Mouse (Mus musculus) lung, postnatal 25 days (tissue): Measurements from ENCODE around the gene Map1b.

Source experiments
- DNase-seq: peaks from one replicate; pipeline ENCODE4 v3.0.0; 2022; ENCODE audit warnings: low spot score

The Map1b gene

GRCm38 (mm10) chr13:99447403-99448199 lies 68.7 kb downstream of the Map1b start:
- DNase-seq = no peak

- DNase-seq = no peak
Observed at GRCm38 (mm10) chr13:99447002-99447401, 69.3 kb downstream of the Map1b start.

- peak; percentile 15 for DNase-seq
Observed at GRCm38 (mm10) chr13:99444880-99445279, 71.5 kb downstream of the Map1b start.

- no peak for DNase-seq
Observed at GRCm38 (mm10) chr13:99444431-99444871, 71.9 kb downstream of the Map1b start.

- no peak for DNase-seq
Observed at GRCm38 (mm10) chr13:99443484-99444175, 72.7 kb downstream of the Map1b start.

- no peak for DNase-seq
Observed at GRCm38 (mm10) chr13:99442434-99443249, 73.7 kb downstream of the Map1b start.

GRCm38 (mm10) chr13:99441700-99442433 lies 74.5 kb downstream of the Map1b start:
- no peak for DNase-seq

GRCm38 (mm10) chr13:99440228-99440627 lies 76.1 kb downstream of the Map1b start:
- no peak for DNase-seq

GRCm38 (mm10) chr13:99439357-99439756 lies 77.0 kb downstream of the Map1b start:
- no peak for DNase-seq

GRCm38 (mm10) chr13:99437051-99437450 lies 79.3 kb downstream of the Map1b start:
- no peak for DNase-seq

- no peak for DNase-seq
Observed at GRCm38 (mm10) chr13:99434494-99434893, 81.8 kb downstream of the Map1b start.

- DNase-seq = no peak
Observed at GRCm38 (mm10) chr13:99433068-99434008, 83.0 kb downstream of the Map1b start.

GRCm38 (mm10) chr13:99423581-99423980 lies 92.8 kb downstream of the Map1b start:
- no peak for DNase-seq

- no peak for DNase-seq
Observed at GRCm38 (mm10) chr13:99416601-99417000, 99.7 kb downstream of the Map1b start.

GRCm38 (mm10) chr13:99414352-99414742 lies 102.0 kb downstream of the Map1b start:
- DNase-seq = no peak

GRCm38 (mm10) chr13:99413481-99414351 lies 102.6 kb downstream of the Map1b start:
- DNase-seq = no peak

GRCm38 (mm10) chr13:99412477-99413080 lies 103.8 kb downstream of the Map1b start:
- DNase-seq = peak; percentile 48

GRCm38 (mm10) chr13:99411761-99412160 lies 104.6 kb downstream of the Map1b start:
- no peak for DNase-seq
